Mouse (Mus musculus) myocyte (in vitro differentiated cells): ENCODE results near the gene Gm13275. TPM values are rescaled to one million over a fixed set of nuclear protein-coding genes. Genes with fewer than 3 reads are reported as not detected.
"Not testable (repeated sequence)": the region's sequence is repeated elsewhere in the genome, so short reads cannot be mapped to it uniquely, and the experiment has no call there.

Experiments
- H3K27me3 ChIP-seq: one replicate; pipeline ENCODE4 v1.6.1; 2011; ENCODE audit not compliant: control insufficient read depth, insufficient read depth, insufficient read length
- H3K36me3 ChIP-seq: one replicate; pipeline ENCODE4 v1.6.1; 2011; ENCODE audit not compliant: control insufficient read depth, insufficient read depth
- H3K4me2 ChIP-seq: one replicate; pipeline ENCODE4 v1.6.1; 2011; ENCODE audit warnings: low read depth, control low read depth
- H3K4me3 ChIP-seq: one replicate; pipeline ENCODE4 v1.5.1; 2011; ENCODE audit warnings: mild to moderate bottlenecking, control low read depth, moderate library complexity
- H3K79me2 ChIP-seq: one replicate; pipeline ENCODE4 v1.6.1; 2011; ENCODE audit not compliant: control insufficient read depth, insufficient read depth
- H3ac ChIP-seq: one replicate; pipeline ENCODE4 v1.6.1; 2011; ENCODE audit not compliant: control insufficient read depth, insufficient read length
- polyA plus RNA-seq: library from polyadenylated mRNA; unstranded; fragments of >200 nt; fragmentation: generic; extraction: Trizol; gene quantifications from one replicate; pipeline ENCODE4 v1.2.1, GENCODE M21; 2012; ENCODE audit warnings: missing spikeins

The Gm13275 gene
- polyA plus RNA-seq, 1 experiment = 0.35 TPM

DNA sequence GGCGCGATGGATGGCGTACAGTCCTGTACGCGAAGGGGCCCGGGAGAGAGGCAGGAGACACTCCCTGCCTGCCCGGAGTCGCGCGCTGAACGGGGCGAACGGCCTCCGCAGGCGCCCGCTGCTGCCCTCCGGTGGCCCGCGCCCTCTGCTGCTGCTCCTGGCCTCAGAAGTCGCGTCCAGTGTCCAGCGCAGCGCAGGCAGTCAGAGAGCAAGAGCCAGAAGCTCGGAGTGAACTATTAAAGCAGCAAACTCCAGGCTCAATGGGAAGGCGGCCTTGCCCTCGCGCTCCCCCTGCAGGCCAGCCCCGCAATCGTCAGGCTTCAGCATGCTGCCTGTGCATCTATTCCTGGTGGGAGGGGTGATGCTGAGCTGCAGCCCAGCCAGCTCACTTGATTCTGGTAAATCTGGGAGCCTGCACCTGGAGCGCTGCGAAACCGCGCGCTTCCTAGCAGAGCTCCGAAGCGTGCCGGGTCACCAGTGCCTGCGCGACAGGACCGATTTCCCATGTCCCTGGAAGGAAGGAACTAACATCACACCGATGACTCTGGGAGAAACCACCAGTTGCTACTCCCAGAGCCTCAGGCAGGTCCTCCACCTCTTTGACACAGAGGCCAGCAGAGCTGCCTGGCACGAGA lies 30.8 kb upstream of the Gm13275 start:
- H3ac ChIP-seq, H3K27me3 ChIP-seq, H3K4me2 ChIP-seq, H3K36me3 ChIP-seq, H3K4me3 ChIP-seq, H3K79me2 ChIP-seq: not testable (repeated sequence)

DNA sequence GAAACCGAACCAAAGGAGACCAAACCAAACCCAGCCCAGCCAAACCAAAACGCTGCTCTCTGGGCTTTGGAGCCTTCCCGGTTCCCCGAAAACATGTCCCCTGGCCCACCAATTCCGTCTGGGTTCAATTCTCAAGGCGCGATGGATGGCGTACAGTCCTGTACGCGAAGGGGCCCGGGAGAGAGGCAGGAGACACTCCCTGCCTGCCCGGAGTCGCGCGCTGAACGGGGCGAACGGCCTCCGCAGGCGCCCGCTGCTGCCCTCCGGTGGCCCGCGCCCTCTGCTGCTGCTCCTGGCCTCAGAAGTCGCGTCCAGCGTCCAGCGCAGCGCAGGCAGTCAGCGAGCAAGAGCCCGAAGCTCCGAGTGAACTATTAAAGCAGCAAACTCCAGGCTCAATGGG lies 20.8 kb upstream of the Gm13275 start, which contains the start of gene Gm13290:
Gm13290 (plus strand) TSS at position 301 of the 400 bp plus-strand sequence.
- H3K27me3 ChIP-seq, H3K79me2 ChIP-seq, H3K4me2 ChIP-seq, H3K4me3 ChIP-seq, H3K36me3 ChIP-seq, H3ac ChIP-seq: not testable (repeated sequence)

DNA sequence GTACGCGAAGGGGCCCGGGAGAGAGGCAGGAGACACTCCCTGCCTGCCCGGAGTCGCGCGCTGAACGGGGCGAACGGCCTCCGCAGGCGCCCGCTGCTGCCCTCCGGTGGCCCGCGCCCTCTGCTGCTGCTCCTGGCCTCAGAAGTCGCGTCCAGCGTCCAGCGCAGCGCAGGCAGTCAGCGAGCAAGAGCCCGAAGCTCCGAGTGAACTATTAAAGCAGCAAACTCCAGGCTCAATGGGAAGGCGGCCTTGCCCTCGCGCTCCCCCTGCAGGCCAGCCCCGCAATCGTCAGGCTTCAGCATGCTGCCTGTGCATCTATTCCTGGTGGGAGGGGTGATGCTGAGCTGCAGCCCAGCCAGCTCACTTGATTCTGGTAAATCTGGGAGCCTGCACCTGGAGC lies 17.7 kb upstream of the Gm13275 start, which contains the start of gene Gm13289:
Gm13289 (plus strand) TSS at position 301 of the 400 bp plus-strand sequence.
- H3K27me3 ChIP-seq, H3K79me2 ChIP-seq, H3K36me3 ChIP-seq, H3ac ChIP-seq, H3K4me2 ChIP-seq, H3K4me3 ChIP-seq: not testable (repeated sequence)

DNA sequence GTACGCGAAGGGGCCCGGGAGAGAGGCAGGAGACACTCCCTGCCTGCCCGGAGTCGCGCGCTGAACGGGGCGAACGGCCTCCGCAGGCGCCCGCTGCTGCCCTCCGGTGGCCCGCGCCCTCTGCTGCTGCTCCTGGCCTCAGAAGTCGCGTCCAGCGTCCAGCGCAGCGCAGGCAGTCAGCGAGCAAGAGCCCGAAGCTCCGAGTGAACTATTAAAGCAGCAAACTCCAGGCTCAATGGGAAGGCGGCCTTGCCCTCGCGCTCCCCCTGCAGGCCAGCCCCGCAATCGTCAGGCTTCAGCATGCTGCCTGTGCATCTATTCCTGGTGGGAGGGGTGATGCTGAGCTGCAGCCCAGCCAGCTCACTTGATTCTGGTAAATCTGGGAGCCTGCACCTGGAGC lies 14.7 kb upstream of the Gm13275 start, which contains the start of gene Gm13272:
Gm13272 (plus strand) TSS at position 301 of the 400 bp plus-strand sequence.
- not testable (repeated sequence) for H3ac ChIP-seq, H3K4me3 ChIP-seq, H3K4me2 ChIP-seq, H3K27me3 ChIP-seq, H3K36me3 ChIP-seq, H3K79me2 ChIP-seq

DNA sequence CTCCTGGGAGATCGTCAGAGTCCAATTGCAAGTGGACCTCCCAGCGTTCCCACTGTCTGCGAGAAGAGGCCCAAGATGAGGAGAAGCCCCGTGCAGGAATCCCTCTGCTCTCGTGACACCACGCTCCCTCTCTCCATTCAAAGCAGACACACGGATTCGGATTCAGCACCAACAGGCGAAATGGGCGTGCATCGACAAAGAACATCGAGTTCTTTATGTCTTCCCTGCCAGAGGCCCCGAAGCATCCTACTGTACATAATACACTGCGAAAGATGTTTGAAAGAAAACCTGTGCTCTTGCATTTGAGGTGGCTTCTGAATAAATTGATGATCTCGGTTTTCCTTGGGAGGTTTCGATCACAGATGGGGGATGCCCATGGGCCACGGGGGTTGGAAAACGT lies 14.0 kb upstream of the Gm13275 start:
- not testable (repeated sequence) for H3K27me3 ChIP-seq, H3K4me3 ChIP-seq, H3K4me2 ChIP-seq, H3K36me3 ChIP-seq, H3ac ChIP-seq, H3K79me2 ChIP-seq

DNA sequence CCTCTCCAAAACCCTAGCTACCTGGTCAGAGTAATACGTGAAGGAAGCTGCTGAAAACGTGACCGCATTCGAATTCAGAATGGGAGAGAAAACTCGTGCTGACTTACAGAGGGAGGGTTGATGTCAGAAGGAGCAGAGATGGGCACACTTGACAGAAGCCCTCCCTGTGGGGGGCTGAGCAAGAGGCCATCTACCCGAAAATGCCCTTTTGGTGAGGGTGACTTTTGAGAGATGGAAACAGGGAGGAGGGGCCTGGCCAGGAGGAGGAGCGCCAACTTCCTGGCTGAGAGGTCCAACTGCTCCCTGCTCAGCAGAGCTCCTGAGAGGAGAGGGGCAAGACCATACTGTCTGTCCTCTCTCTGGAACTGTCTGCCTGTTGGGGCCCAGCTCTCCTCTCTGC lies 12.5 kb upstream of the Gm13275 start, which contains the start of gene Ifnz:
Ifnz (plus strand) TSS at position 301 of the 400 bp plus-strand sequence.
- not testable (repeated sequence) for H3K4me2 ChIP-seq, H3K36me3 ChIP-seq, H3ac ChIP-seq, H3K79me2 ChIP-seq, H3K27me3 ChIP-seq, H3K4me3 ChIP-seq

DNA sequence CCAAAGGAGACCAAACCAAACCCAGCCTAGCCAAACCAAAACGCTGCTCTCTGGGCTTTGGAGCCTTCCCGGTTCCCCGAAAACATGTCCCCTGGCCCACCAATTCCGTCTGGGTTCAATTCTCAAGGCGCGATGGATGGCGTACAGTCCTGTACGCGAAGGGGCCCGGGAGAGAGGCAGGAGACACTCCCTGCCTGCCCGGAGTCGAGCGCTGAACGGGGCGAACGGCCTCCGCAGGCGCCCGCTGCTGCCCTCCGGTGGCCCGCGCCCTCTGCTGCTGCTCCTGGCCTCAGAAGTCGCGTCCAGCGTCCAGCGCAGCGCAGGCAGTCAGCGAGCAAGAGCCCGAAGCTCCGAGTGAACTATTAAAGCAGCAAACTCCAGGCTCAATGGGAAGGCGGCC lies 12.0 kb upstream of the Gm13275 start:
- H3K4me3 ChIP-seq, H3K36me3 ChIP-seq, H3ac ChIP-seq, H3K79me2 ChIP-seq, H3K27me3 ChIP-seq, H3K4me2 ChIP-seq: not testable (repeated sequence)

DNA sequence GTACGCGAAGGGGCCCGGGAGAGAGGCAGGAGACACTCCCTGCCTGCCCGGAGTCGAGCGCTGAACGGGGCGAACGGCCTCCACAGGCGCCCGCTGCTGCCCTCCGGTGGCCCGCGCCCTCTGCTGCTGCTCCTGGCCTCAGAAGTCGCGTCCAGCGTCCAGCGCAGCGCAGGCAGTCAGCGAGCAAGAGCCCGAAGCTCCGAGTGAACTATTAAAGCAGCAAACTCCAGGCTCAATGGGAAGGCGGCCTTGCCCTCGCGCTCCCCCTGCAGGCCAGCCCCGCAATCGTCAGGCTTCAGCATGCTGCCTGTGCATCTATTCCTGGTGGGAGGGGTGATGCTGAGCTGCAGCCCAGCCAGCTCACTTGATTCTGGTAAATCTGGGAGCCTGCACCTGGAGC lies 8.9 kb upstream of the Gm13275 start, which contains the start of gene Gm13276:
Gm13276 (plus strand) TSS at position 301 of the 400 bp plus-strand sequence.
- H3K4me3 ChIP-seq, H3K79me2 ChIP-seq, H3K4me2 ChIP-seq, H3K36me3 ChIP-seq, H3K27me3 ChIP-seq, H3ac ChIP-seq: not testable (repeated sequence)

DNA sequence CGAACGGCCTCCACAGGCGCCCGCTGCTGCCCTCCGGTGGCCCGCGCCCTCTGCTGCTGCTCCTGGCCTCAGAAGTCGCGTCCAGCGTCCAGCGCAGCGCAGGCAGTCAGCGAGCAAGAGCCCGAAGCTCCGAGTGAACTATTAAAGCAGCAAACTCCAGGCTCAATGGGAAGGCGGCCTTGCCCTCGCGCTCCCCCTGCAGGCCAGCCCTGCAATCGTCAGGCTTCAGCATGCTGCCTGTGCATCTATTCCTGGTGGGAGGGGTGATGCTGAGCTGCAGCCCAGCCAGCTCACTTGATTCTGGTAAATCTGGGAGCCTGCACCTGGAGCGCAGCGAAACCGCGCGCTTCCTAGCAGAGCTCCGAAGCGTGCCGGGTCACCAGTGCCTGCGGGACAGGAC lies 5.9 kb upstream of the Gm13275 start, which contains the start of gene Gm13277:
Gm13277 (plus strand) TSS at position 231 of the 400 bp plus-strand sequence.
- H3ac ChIP-seq, H3K79me2 ChIP-seq, H3K4me3 ChIP-seq, H3K27me3 ChIP-seq, H3K36me3 ChIP-seq, H3K4me2 ChIP-seq: not testable (repeated sequence)

DNA sequence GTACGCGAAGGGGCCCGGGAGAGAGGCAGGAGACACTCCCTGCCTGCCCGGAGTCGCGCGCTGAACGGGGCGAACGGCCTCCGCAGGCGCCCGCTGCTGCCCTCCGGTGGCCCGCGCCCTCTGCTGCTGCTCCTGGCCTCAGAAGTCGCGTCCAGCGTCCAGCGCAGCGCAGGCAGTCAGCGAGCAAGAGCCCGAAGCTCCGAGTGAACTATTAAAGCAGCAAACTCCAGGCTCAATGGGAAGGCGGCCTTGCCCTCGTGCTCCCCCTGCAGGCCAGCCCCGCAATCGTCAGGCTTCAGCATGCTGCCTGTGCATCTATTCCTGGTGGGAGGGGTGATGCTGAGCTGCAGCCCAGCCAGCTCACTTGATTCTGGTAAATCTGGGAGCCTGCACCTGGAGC lies 3.0 kb upstream of the Gm13275 start, which contains the start of gene Gm13278:
Gm13278 (plus strand) TSS at position 301 of the 400 bp plus-strand sequence.
- not testable (repeated sequence) for H3K4me3 ChIP-seq, H3K36me3 ChIP-seq, H3ac ChIP-seq, H3K4me2 ChIP-seq, H3K79me2 ChIP-seq, H3K27me3 ChIP-seq

DNA sequence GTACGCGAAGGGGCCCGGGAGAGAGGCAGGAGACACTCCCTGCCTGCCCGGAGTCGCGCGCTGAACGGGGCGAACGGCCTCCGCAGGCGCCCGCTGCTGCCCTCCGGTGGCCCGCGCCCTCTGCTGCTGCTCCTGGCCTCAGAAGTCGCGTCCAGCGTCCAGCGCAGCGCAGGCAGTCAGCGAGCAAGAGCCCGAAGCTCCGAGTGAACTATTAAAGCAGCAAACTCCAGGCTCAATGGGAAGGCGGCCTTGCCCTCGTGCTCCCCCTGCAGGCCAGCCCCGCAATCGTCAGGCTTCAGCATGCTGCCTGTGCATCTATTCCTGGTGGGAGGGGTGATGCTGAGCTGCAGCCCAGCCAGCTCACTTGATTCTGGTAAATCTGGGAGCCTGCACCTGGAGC lies 2.8 kb downstream of the Gm13275 start, which contains the start of gene Gm13279:
Gm13279 (plus strand) TSS at position 301 of the 400 bp plus-strand sequence.
- not testable (repeated sequence) for H3K4me3 ChIP-seq, H3K36me3 ChIP-seq, H3ac ChIP-seq, H3K4me2 ChIP-seq, H3K79me2 ChIP-seq, H3K27me3 ChIP-seq

DNA sequence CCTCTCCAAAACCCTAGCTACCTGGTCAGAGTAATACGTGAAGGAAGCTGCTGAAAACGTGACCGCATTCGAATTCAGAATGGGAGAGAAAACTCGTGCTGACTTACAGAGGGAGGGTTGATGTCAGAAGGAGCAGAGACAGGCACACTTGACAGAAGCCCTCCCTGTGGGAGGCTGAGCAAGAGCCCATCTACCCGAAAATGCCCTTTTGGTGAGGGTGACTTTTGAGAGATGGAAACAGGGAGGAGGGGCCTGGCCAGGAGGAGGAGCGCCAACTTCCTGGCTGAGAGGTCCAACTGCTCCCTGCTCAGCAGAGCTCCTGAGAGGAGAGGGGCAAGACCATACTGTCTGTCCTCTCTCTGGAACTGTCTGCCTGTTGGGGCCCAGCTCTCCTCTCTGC lies 5.1 kb downstream of the Gm13275 start, which contains the start of gene Gm13285:
Gm13285 (plus strand) TSS at position 301 of the 400 bp plus-strand sequence.
- not testable (repeated sequence) for H3K79me2 ChIP-seq, H3K27me3 ChIP-seq, H3ac ChIP-seq, H3K4me2 ChIP-seq, H3K4me3 ChIP-seq, H3K36me3 ChIP-seq

DNA sequence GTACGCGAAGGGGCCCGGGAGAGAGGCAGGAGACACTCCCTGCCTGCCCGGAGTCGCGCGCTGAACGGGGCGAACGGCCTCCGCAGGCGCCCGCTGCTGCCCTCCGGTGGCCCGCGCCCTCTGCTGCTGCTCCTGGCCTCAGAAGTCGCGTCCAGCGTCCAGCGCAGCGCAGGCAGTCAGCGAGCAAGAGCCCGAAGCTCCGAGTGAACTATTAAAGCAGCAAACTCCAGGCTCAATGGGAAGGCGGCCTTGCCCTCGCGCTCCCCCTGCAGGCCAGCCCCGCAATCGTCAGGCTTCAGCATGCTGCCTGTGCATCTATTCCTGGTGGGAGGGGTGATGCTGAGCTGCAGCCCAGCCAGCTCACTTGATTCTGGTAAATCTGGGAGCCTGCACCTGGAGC lies 8.7 kb downstream of the Gm13275 start, which contains the start of gene Gm13287:
Gm13287 (plus strand) TSS at position 301 of the 400 bp plus-strand sequence.
- H3K79me2 ChIP-seq, H3K4me3 ChIP-seq, H3K27me3 ChIP-seq, H3K36me3 ChIP-seq, H3ac ChIP-seq, H3K4me2 ChIP-seq: not testable (repeated sequence)
